Mouse (Mus musculus) liver, embryonic 15.5 days (tissue): ENCODE results near the gene Asap2. TPM values are rescaled to one million over a fixed set of nuclear protein-coding genes. Genes with fewer than 3 reads are reported as not detected.

Experiments
- ATAC-seq: fragments of 200-750 bp; cut with Nextera tagmentation; 2 replicates; pipeline ENCODE4 v1.8.0; 2017; ENCODE audit warnings: moderate number of reproducible peaks, mild to moderate bottlenecking, moderate library complexity; ENCODE audit not compliant: insufficient read depth
- H3K27ac ChIP-seq: fragments of 300-500 bp; sonication (generic); replicated peaks from 2 replicates; pipeline ENCODE4 v1.5.1; 2015; ENCODE audit warnings: mild to moderate bottlenecking, inconsistent platforms
- H3K27me3 ChIP-seq: fragments of 300-500 bp; sonication (generic); 2 replicates; pipeline ENCODE4 v1.6.1; 2015; ENCODE audit warnings: mild to moderate bottlenecking, inconsistent platforms
- H3K36me3 ChIP-seq: fragments of 300-500 bp; sonication (generic); replicated peaks from 2 replicates; pipeline ENCODE4 v1.6.1; 2015; ENCODE audit warnings: moderate library complexity, mild to moderate bottlenecking, inconsistent platforms
- H3K4me1 ChIP-seq: fragments of 300-500 bp; sonication (generic); replicated peaks from 2 replicates; pipeline ENCODE4 v1.6.1; 2015; ENCODE audit warnings: inconsistent platforms
- H3K4me2 ChIP-seq: fragments of 300-500 bp; sonication (generic); 2 replicates; pipeline ENCODE4 v1.6.1; 2015; ENCODE audit warnings: moderate library complexity, mild to moderate bottlenecking, inconsistent platforms
- H3K4me3 ChIP-seq: fragments of 300-500 bp; sonication (generic); replicated peaks from 2 replicates; pipeline ENCODE4 v1.5.1; 2015; ENCODE audit warnings: mild to moderate bottlenecking, inconsistent platforms
- H3K9ac ChIP-seq: fragments of 300-500 bp; sonication (generic); 2 replicates; pipeline ENCODE4 v1.6.1; 2015; ENCODE audit warnings: moderate library complexity, mild to moderate bottlenecking, inconsistent platforms
- H3K9me3 ChIP-seq: fragments of 300-500 bp; sonication (generic); replicated peaks from 2 replicates; pipeline ENCODE4 v1.6.1; 2016; ENCODE audit warnings: inconsistent platforms
- WGBS: fragments of 180-500 bp; shearing (Covaris S2); methylation state at CpG from one replicate; pipeline ENCODE4 v1.1.7; 2015; ENCODE audit warnings: mixed read lengths; ENCODE audit not compliant: insufficient replicate concordance; 5-methylcytosine and 5-hydroxymethylcytosine counted together
- polyA plus RNA-seq: library from polyadenylated mRNA; unstranded; fragments of >200 nt; fragmentation: Nextera tagmentation; extraction: Ambion mirVana; gene quantifications from 2 replicates; pipeline ENCODE4 v1.2.1, GENCODE M21; 2015

The Asap2 gene
- polyA plus RNA-seq, 1 experiment from 2014 or later = 0.97 TPM

DNA sequence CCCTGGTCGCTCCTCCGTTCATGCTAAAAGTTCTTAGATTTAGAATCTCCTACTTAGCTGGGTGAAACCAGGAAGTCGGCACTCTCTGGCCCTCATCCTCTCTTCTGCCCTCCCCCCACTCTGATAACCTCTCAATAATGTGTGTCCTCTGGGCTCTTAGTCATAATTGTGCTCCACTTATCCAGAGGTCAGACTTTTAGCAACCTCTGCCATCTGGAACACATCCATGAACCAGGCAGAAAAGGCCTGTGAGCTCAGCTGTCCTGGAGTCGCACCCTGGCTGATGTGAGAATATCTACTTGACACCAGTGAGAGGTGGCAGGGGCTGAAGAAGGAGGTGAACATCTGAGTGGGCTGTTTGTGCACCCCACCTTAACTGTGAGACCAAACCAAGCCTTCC lies 156.6 kb downstream of the Asap2 start:
- no peak overlapping the region for H3K4me2 ChIP-seq
- no peak overlapping the region for H3K9ac ChIP-seq
- WGBS = 59% methylated on average over 4 of the region's 4 CpGs
- no peaks in the 10 kb centered on the region for H3K36me3 ChIP-seq
- H3K4me1 ChIP-seq = peaks cover 31% of the 10 kb centered on the region
- H3K27ac ChIP-seq = no peak overlapping the region
- H3K9me3 ChIP-seq = no peaks in the 10 kb centered on the region
- no peak for ATAC-seq
- no peak overlapping the region for H3K4me3 ChIP-seq
- no peaks in the 10 kb centered on the region for H3K27me3 ChIP-seq

DNA sequence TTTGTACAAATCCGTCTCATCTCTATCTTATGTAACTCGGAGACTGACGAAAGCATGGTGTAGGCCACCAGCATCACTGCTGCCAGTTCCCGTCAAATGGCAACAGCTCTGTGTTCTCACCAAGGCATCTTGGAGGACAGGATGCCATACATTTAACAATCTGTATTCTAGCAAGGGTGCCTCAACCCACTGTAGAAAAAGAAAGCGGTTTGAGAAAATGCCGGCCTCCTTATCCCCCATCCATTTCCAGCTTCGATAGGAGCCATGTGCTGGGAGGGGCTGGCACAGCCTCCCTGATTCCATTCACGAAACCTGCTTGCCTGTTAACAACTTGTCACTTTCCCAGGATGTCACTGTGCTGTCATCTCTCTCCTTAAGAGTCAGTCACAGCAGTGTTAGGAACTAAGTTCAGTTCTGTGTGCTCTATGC lies 163.0 kb downstream of the Asap2 start:
- no peaks in the 10 kb centered on the region for H3K36me3 ChIP-seq
- no peak for ATAC-seq
- no peak overlapping the region for H3K27ac ChIP-seq
- no peak overlapping the region for H3K9ac ChIP-seq
- no peaks in the 10 kb centered on the region for H3K27me3 ChIP-seq
- WGBS = 69% methylated on average over 8 of the region's 8 CpGs
- no peaks in the 10 kb centered on the region for H3K9me3 ChIP-seq
- H3K4me2 ChIP-seq = no peak overlapping the region
- no peak overlapping the region for H3K4me3 ChIP-seq
- H3K4me1 ChIP-seq = peaks cover 19% of the 10 kb centered on the region

DNA sequence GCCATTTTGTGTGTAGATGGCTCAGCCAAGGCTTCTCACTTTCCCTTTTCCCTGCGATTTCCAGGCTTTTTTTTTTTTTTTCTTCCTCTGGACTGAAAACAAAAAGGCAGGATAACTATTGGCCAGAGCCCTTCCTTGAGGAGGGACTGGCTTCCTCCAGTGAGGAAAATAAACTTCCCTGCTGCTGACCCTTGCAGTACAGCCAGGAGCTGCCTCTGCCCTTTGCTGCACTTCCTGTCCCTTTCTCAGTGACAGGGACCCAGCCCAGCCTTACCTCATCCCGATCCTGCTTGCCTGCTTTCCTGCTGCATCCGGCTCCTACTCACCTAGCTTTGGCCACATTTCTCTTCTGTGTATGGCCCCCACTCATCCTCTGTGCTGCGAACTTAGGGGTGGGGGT lies 164.8 kb downstream of the Asap2 start:
- H3K27ac ChIP-seq = no peak overlapping the region
- 45% methylated on average over 4 of the region's 4 CpGs for WGBS
- ATAC-seq = no peak
- no peaks in the 10 kb centered on the region for H3K9me3 ChIP-seq
- H3K4me3 ChIP-seq = no peak overlapping the region
- peaks cover 28% of the 10 kb centered on the region for H3K4me1 ChIP-seq
- no peak overlapping the region for H3K9ac ChIP-seq
- no peak overlapping the region for H3K4me2 ChIP-seq
- no peaks in the 10 kb centered on the region for H3K27me3 ChIP-seq
- H3K36me3 ChIP-seq = no peaks in the 10 kb centered on the region

DNA sequence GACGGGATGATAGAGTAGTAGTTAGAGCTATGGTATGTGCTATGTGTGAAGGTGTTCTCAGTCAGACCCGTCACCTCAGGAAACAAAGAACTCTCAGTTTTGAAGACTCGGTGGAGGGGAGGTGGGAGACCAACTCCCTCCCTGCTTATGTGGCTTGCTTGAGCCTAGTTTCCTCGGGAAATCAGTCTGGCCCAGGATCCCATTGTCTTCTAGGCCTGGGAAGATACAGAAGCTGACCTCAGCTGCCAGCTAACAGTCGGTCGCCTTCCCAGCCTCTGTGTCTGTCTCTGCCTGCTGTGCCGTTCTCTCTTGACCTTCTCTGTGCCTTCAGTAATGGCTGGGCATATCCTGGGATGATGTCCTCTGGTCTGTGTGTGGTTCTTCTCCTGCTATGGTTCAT lies 169.0 kb downstream of the Asap2 start:
- no peaks in the 10 kb centered on the region for H3K9me3 ChIP-seq
- no peak for ATAC-seq
- WGBS = 55% methylated on average over 7 of the region's 7 CpGs
- no peak overlapping the region for H3K9ac ChIP-seq
- no peak overlapping the region for H3K4me3 ChIP-seq
- no peaks in the 10 kb centered on the region for H3K27me3 ChIP-seq
- H3K27ac ChIP-seq = no peak overlapping the region
- peaks cover 48% of the 10 kb centered on the region for H3K4me1 ChIP-seq
- no peaks in the 10 kb centered on the region for H3K36me3 ChIP-seq
- no peak overlapping the region for H3K4me2 ChIP-seq

DNA sequence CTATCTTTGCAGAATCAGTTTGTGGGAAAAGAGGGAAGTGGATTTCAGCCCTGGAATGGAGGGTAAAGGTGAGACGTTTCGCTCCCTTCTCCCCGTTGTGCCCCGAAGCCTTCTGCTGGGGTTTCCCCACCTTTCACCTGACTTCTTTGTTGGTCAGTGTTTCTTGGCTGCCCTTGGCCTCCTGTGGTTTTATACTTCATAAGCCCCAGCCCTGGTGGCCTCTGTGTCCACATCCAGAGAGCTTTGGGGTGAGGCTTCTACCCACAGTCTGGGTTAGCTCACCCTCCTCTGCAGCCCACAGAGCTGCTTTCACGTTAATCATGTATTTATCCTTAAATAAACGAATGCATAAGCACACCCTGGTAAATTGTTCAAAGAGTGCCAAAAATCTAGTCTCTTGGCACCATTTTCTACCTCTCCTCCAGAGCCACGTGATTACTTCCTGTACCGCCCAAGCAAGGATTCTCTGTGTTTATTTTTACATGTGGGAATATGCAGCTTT lies 170.1 kb downstream of the Asap2 start:
- Histone ChIP-seq H3K4me1 (peaks cover 50% of the 10 kb centered on the region), H3K27ac (no peak overlapping the region), H3K4me2 (no peak overlapping the region), H3K9me3 (no peaks in the 10 kb centered on the region), H3K27me3 (no peaks in the 10 kb centered on the region), H3K4me3 (no peak overlapping the region), H3K9ac (no peak overlapping the region), H3K36me3 (no peaks in the 10 kb centered on the region)
- WGBS = 58% methylated on average over 8 of the region's 8 CpGs
- no peak for ATAC-seq

DNA sequence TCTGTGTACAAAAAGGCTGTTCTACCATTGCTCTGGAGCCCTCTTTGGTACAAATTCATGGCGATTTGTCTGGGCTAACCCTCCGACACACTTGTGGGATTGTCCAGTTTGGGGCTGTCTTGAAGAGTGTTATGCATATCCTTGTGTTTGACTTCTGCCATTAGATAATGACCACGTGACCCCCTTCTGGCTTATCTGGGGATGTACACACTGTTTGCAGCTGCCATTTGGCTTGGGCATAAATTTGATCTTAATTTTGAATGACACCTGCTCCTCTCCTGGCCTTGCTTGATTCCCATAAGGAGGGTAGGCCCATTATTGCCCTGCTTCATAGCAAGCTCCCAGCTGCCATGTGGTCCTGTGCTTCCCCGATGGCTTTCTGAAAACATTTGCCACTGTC lies 171.6 kb downstream of the Asap2 start:
- peak; percentile 77 for ATAC-seq
- Histone ChIP-seq H3K27me3 (no peaks in the 10 kb centered on the region), H3K9ac (no peak overlapping the region), H3K4me2 (no peak overlapping the region), H3K4me3 (no peak overlapping the region), H3K27ac (peak overlapping the region; percentile 39; the same call in 1 of the 2 replicates), H3K9me3 (no peaks in the 10 kb centered on the region), H3K4me1 (peaks cover 55% of the 10 kb centered on the region), H3K36me3 (no peaks in the 10 kb centered on the region)
- 29% methylated on average over 4 of the region's 4 CpGs for WGBS

DNA sequence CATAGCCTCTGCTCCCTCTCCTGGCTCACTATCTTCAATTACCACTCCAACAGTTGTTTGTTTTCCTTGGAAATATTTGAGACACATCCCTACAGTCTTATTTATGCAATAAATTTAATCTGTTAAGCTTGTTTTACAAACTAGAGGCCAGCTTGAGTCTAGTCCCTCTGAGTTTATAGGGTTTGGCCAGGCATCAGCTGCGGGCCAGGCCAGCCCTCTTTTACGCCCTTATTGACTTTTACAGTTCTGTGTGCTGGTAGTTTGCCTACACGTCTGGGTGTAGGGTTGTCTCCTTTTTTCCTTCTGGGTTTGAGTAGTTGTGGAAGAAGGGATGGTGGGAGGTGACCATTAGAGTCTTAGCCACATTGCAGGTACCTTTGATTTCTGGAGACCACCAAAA lies 173.4 kb downstream of the Asap2 start:
- Histone ChIP-seq H3K9ac (no peak overlapping the region), H3K4me2 (no peak overlapping the region), H3K27me3 (no peaks in the 10 kb centered on the region), H3K4me1 (peaks cover 58% of the 10 kb centered on the region), H3K36me3 (no peaks in the 10 kb centered on the region), H3K27ac (no peak overlapping the region), H3K9me3 (no peaks in the 10 kb centered on the region), H3K4me3 (no peak overlapping the region)
- 59% methylated on average over 3 of the region's 3 CpGs for WGBS
- no peak for ATAC-seq

DNA sequence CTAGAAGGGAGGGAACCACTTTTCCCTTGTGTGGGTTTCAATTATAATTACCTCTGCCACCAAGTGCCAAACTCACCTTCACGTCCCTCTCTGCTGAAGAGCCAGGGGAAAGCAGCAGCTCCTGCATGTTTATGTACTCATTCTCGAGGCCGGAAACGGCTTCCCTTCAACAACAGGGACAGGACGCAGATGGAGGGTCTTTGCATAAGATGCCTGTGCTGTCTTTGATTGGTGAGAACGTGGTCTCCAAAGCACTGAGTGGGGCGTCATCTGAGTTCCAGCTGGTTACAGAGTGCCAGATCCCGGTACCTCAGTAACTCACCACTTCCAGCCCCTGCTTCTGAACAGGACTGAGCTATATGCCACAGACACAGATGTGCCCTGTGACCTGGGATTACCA lies 174.0 kb downstream of the Asap2 start:
- no peaks in the 10 kb centered on the region for H3K9me3 ChIP-seq
- no peak for ATAC-seq
- no peak overlapping the region for H3K27ac ChIP-seq
- H3K4me2 ChIP-seq = no peak overlapping the region
- H3K9ac ChIP-seq = no peak overlapping the region
- H3K4me3 ChIP-seq = no peak overlapping the region
- no peaks in the 10 kb centered on the region for H3K36me3 ChIP-seq
- peaks cover 57% of the 10 kb centered on the region for H3K4me1 ChIP-seq
- no peaks in the 10 kb centered on the region for H3K27me3 ChIP-seq
- 61% methylated on average over 8 of the region's 8 CpGs for WGBS

DNA sequence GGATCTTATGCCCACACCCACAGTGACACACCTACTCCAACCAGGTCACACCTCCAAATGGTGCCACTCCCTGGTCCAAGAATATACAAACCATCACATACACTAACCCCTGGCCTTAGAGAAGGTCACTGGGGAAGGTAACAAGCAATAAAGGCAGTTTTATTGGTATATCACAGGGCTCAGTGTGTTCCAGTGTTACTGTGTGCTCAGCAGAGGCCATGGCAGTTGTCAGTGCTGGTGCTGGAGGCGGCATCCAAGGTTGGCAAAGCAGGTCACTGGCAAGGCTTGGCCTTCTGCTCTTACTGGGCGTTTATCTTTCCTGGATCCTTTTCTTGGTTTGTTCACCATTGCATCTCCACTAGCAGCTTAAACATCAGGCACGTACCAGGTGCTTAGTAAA lies 174.9 kb downstream of the Asap2 start:
- H3K9ac ChIP-seq = no peak overlapping the region
- H3K9me3 ChIP-seq = no peaks in the 10 kb centered on the region
- H3K4me1 ChIP-seq = peaks cover 48% of the 10 kb centered on the region
- no peaks in the 10 kb centered on the region for H3K27me3 ChIP-seq
- no peaks in the 10 kb centered on the region for H3K36me3 ChIP-seq
- no peak for ATAC-seq
- no peak overlapping the region for H3K4me3 ChIP-seq
- 64% methylated on average over 3 of the region's 3 CpGs for WGBS
- H3K27ac ChIP-seq = no peak overlapping the region
- no peak overlapping the region for H3K4me2 ChIP-seq

DNA sequence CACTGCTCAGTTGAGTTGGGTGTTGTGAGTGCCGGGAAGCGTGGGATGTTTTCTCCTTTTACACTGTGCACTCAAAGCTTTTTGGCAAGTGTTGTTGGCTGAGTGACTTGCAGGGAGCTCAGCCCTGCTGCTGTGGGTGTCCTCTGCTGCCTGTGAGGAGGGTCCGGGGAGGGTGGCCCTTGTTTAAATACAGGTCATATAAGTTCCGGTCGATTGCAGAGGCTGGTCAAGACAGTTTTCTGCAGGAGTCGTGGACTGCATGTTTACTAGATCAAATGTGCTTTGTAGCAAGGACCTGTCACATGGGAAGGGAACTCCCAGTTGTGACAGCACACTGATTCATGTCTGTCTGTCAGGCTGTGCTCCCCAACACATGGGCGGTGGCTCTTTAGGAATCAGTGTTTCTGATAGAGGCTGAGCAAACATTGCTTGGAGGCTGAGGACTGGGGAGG lies 175.7 kb downstream of the Asap2 start:
- Histone ChIP-seq H3K4me3 (no peak overlapping the region), H3K27ac (no peak overlapping the region), H3K27me3 (no peaks in the 10 kb centered on the region), H3K9ac (no peak overlapping the region), H3K4me1 (peaks cover 41% of the 10 kb centered on the region), H3K36me3 (no peaks in the 10 kb centered on the region), H3K9me3 (no peaks in the 10 kb centered on the region), H3K4me2 (no peak overlapping the region)
- ATAC-seq = no peak
- 52% methylated on average over 7 of the region's 7 CpGs for WGBS

DNA sequence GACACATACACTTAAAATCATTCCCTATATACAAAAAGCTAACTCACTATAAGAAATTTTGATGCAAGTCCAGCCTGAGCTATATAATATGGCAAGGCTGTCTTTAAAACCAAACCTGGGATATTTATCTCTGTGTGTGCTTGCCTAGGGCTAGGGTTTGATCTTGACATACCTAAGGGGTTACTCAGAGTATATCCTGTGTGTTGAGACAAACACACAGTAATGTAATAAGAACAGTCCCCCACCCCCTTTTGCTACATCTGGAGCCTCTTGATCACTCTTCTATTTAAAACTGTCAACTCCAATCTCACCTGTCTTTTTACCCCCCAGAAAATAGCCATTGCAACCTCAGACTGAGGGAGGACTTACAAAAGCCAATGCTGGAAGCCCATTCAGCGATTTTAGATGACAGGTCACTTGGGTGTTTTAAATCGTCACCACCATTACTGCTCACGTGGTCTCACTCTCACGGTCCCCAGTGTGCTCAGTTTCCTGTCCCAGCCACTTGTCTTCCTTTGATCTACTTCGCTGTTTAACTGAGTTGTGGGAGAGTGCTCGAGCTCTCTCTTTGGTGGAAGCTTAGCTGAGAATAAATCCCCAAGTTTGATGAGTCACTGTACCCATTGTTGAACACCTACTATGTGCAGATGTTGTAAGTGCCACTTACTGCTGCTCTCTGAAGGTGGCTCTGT lies 176.8 kb downstream of the Asap2 start:
- Histone ChIP-seq H3K36me3 (no peaks in the 10 kb centered on the region), H3K9ac (no peak overlapping the region), H3K27me3 (no peaks in the 10 kb centered on the region), H3K4me1 (peaks cover 30% of the 10 kb centered on the region), H3K9me3 (no peaks in the 10 kb centered on the region), H3K4me2 (no peak overlapping the region), H3K27ac (no peak overlapping the region), H3K4me3 (no peak overlapping the region)
- ATAC-seq = no peak
- 11% methylated on average over 6 of the region's 6 CpGs for WGBS

DNA sequence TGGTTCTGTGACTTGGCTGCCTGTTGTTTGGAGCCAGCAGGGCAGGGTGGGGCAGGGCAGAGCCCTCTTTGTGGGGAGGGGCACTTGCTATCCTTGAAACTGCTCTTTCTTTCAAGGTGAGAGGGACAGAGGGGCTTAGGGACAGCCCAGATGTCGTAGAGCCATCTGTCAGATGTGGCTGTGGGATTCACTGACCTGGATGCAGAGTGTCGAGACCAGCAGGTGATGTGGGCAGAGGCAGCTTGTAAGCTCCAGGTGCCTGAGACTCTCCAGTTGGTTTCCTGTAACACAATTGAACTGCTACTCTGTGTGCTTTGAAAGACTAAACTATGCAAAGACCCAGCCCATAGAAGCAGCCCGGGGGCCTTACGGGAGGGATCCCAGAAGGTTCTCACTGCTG lies 177.5 kb downstream of the Asap2 start:
- H3K27me3 ChIP-seq = no peaks in the 10 kb centered on the region
- no peaks in the 10 kb centered on the region for H3K36me3 ChIP-seq
- H3K9me3 ChIP-seq = no peaks in the 10 kb centered on the region
- no peak overlapping the region for H3K4me3 ChIP-seq
- H3K4me2 ChIP-seq = no peak overlapping the region
- 68% methylated on average over 4 of the region's 4 CpGs for WGBS
- no peak overlapping the region for H3K9ac ChIP-seq
- H3K4me1 ChIP-seq = peaks cover 23% of the 10 kb centered on the region
- H3K27ac ChIP-seq = no peak overlapping the region
- ATAC-seq = no peak
